Mouse (Mus musculus): ENCODE measurements around the gene Tmem136.

DNA sequence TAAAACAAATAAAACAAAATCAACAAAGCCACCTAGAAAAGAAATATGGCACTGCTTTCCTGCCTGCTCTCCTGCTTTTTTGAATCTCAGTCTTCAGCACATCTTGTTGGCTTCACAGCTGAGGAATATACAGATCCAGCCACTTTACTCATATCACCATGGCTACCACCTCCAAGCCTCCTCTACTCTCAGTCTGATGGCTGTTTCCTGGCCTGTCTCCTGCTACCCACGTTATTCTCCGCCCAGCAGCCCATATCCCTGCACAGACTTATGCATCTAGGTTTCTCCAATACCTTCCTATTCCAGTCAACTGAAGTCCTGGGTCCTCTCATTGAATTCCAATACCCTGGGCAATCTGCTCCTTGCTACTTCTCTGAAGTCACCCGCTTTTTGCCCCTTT lies 17.2 kb upstream of the Tmem136 start:
- TF ChIP-seq POLR2A (IDR thresholded peaks at IDR 0.05; ENCODE audit: control insufficient read depth, low read depth, low read length) = no peak
- no peak for TF ChIP-seq CTCF (IDR thresholded peaks at IDR 0.05; ENCODE audit: control insufficient read depth, insufficient read depth, insufficient replicate concordance, low read depth, low read length)

Data from testis, adult 2 months (tissue).